Mouse (Mus musculus): ENCODE measurements at regions not wholly inside any gene's neighbourhood (a gene's known extent, or its start where the extent isn't known, plus 50 kb on each side); places are given as distances from the start of the nearest gene placed in this dataset.

GRCm38 (mm10) chr17:44336842-44337241 is 148.5 kb downstream of the Clic5 start:
- peak; percentile 21 for DNase-seq (ENCODE audit: low spot score)

GRCm38 (mm10) chr17:44337253-44337652 is 148.9 kb downstream of the Clic5 start:
- DNase-seq (ENCODE audit: low spot score) = no peak

GRCm38 (mm10) chr17:44344542-44344941 is 156.2 kb downstream of the Clic5 start:
- no peak for DNase-seq (ENCODE audit: low spot score)

GRCm38 (mm10) chr17:44345374-44345773 is 157.0 kb downstream of the Clic5 start:
- DNase-seq (ENCODE audit: low spot score) = no peak

- peak; percentile 46 for DNase-seq (ENCODE audit: low spot score)
Measured at GRCm38 (mm10) chr17:44350201-44350948, 162.0 kb downstream of the Clic5 start.

- DNase-seq (ENCODE audit: low spot score) = no peak
Measured at GRCm38 (mm10) chr17:44350949-44351244, 162.5 kb downstream of the Clic5 start.

- DNase-seq (ENCODE audit: low spot score) = no peak
Measured at GRCm38 (mm10) chr17:44351499-44352117, 163.2 kb downstream of the Clic5 start.

- DNase-seq (ENCODE audit: low spot score) = no peak
Measured at GRCm38 (mm10) chr17:44352142-44352541, 163.8 kb downstream of the Clic5 start.

GRCm38 (mm10) chr17:44363111-44363510 is 174.7 kb downstream of the Clic5 start:
- DNase-seq (ENCODE audit: low spot score) = no peak

GRCm38 (mm10) chr17:44364494-44364893 is 176.1 kb downstream of the Clic5 start:
- DNase-seq (ENCODE audit: low spot score) = no peak

- DNase-seq (ENCODE audit: low spot score) = no peak
Measured at GRCm38 (mm10) chr17:44366438-44366837, 178.1 kb downstream of the Clic5 start.

- DNase-seq (ENCODE audit: low spot score) = no peak
Measured at GRCm38 (mm10) chr17:44367561-44367960, 179.2 kb downstream of the Clic5 start.

GRCm38 (mm10) chr17:44370966-44371465 is 182.6 kb downstream of the Clic5 start:
- no peak for DNase-seq (ENCODE audit: low spot score)

- no peak for DNase-seq (ENCODE audit: low spot score)
Measured at GRCm38 (mm10) chr17:44371620-44372019, 183.2 kb downstream of the Clic5 start.

GRCm38 (mm10) chr17:44373744-44374456 is 185.5 kb downstream of the Clic5 start:
- peak; percentile 60 for DNase-seq (ENCODE audit: low spot score)

- DNase-seq (ENCODE audit: low spot score) = no peak
Measured at GRCm38 (mm10) chr17:44378391-44378790, 190.0 kb downstream of the Clic5 start.

- DNase-seq (ENCODE audit: low spot score) = no peak
Measured at GRCm38 (mm10) chr17:44388916-44389315, 200.5 kb downstream of the Clic5 start.

- no peak for DNase-seq (ENCODE audit: low spot score)
Measured at GRCm38 (mm10) chr17:44397829-44398228, 209.4 kb downstream of the Clic5 start.

GRCm38 (mm10) chr17:44398231-44398630 is 209.8 kb downstream of the Clic5 start:
- DNase-seq (ENCODE audit: low spot score) = no peak

GRCm38 (mm10) chr17:44404923-44405322 is 216.5 kb downstream of the Clic5 start:
- no peak for DNase-seq (ENCODE audit: low spot score)

GRCm38 (mm10) chr17:44410961-44411360 is 222.6 kb downstream of the Clic5 start:
- no peak for DNase-seq (ENCODE audit: low spot score)

GRCm38 (mm10) chr17:44418676-44419404 is 230.5 kb downstream of the Clic5 start:
- no peak for DNase-seq (ENCODE audit: low spot score)

- no peak for DNase-seq (ENCODE audit: low spot score)
Measured at GRCm38 (mm10) chr17:44419405-44419729, 231.0 kb downstream of the Clic5 start.

Data from urinary bladder, postnatal 14 days (tissue).